Mouse (Mus musculus) adrenal gland, adult 8-10 months (tissue): ENCODE data around the gene Ccdc60. TPM values are rescaled to one million over a fixed set of nuclear protein-coding genes. Genes with fewer than 3 reads are reported as not detected.
"Not testable (repeated sequence)": the region's sequence is repeated elsewhere in the genome, so short reads cannot be mapped to it uniquely, and the experiment has no call there.

Source experiments
- DNase-seq: peaks from one replicate; pipeline ENCODE4 v3.0.0; 2022
- total RNA-seq, 4 experiments: library from RNA; stranded (reverse); gene quantifications; 2 replicates each; pipeline ENCODE4 v1.2.4; 2022

The Ccdc60 gene
- total RNA-seq, 4 experiments from 2014 or later: not detected

GRCm38 (mm10) chr5:116192693-116193092 lies 96.1 kb downstream of the Ccdc60 start:
- no peak for DNase-seq

- DNase-seq: no peak
Measured at GRCm38 (mm10) chr5:116191596-116191995, 97.2 kb downstream of the Ccdc60 start.

- DNase-seq: no peak
Measured at GRCm38 (mm10) chr5:116189818-116190217, 99.0 kb downstream of the Ccdc60 start.

GRCm38 (mm10) chr5:116180594-116180993 lies 108.2 kb downstream of the Ccdc60 start:
- DNase-seq: no peak

GRCm38 (mm10) chr5:116171721-116172120 lies 117.1 kb downstream of the Ccdc60 start:
- DNase-seq: no peak

- DNase-seq: no peak
Measured at GRCm38 (mm10) chr5:116166965-116167364, 121.8 kb downstream of the Ccdc60 start.

GRCm38 (mm10) chr5:116165203-116165888 lies 123.4 kb downstream of the Ccdc60 start:
- DNase-seq: no peak

GRCm38 (mm10) chr5:116154811-116155210 lies 134.0 kb downstream of the Ccdc60 start:
- no peak for DNase-seq

- DNase-seq: not testable (repeated sequence)
Measured at GRCm38 (mm10) chr5:116146446-116146845, 142.3 kb downstream of the Ccdc60 start.

GRCm38 (mm10) chr5:116144711-116145110 lies 144.1 kb downstream of the Ccdc60 start:
- no peak for DNase-seq

GRCm38 (mm10) chr5:116140682-116141081 lies 148.1 kb downstream of the Ccdc60 start:
- no peak for DNase-seq

GRCm38 (mm10) chr5:116123344-116123743 lies 165.4 kb downstream of the Ccdc60 start:
- peak; percentile 26 for DNase-seq

- DNase-seq: no peak
Measured at GRCm38 (mm10) chr5:116116567-116116966, 172.2 kb downstream of the Ccdc60 start.

GRCm38 (mm10) chr5:116116110-116116509 lies 172.7 kb downstream of the Ccdc60 start:
- DNase-seq: no peak

- DNase-seq: no peak
Measured at GRCm38 (mm10) chr5:116115071-116115834, 173.5 kb downstream of the Ccdc60 start.

- no peak for DNase-seq
Measured at GRCm38 (mm10) chr5:116108651-116109050, 180.1 kb downstream of the Ccdc60 start.

GRCm38 (mm10) chr5:116084231-116084630 lies 204.6 kb downstream of the Ccdc60 start:
- DNase-seq: no peak

- DNase-seq: no peak
Measured at GRCm38 (mm10) chr5:116083081-116083480, 205.7 kb downstream of the Ccdc60 start, which contains the start of gene Tmem233. TSS of gene Tmem233 (minus strand) at chr5:116083244.

- DNase-seq: no peak
Measured at GRCm38 (mm10) chr5:116082241-116082900, 206.4 kb downstream of the Ccdc60 start.

- no peak for DNase-seq
Measured at GRCm38 (mm10) chr5:116081616-116082015, 207.2 kb downstream of the Ccdc60 start.

GRCm38 (mm10) chr5:116080736-116081135 lies 208.0 kb downstream of the Ccdc60 start:
- DNase-seq: no peak
